Mouse (Mus musculus) liver, adult 2 months (tissue): ENCODE measurements around the gene Bmp3.
A peak's percentile ranks its signal among the peaks of the same experiment; 100 is the strongest.

Source experiments
- CTCF ChIP-seq: fragments of 200-500 bp; IDR thresholded peaks from 2 replicates; pipeline ENCODE4 v1.5.1; 2011; ENCODE audit warnings: low read depth, low read length, control low read depth
- POLR2A ChIP-seq: fragments of 200-500 bp; IDR thresholded peaks from 2 replicates; pipeline ENCODE4 v1.6.1; 2011; ENCODE audit warnings: low read length, control low read depth; ENCODE audit not compliant: insufficient read depth; ENCODE audit errors: extremely low read depth

DNA sequence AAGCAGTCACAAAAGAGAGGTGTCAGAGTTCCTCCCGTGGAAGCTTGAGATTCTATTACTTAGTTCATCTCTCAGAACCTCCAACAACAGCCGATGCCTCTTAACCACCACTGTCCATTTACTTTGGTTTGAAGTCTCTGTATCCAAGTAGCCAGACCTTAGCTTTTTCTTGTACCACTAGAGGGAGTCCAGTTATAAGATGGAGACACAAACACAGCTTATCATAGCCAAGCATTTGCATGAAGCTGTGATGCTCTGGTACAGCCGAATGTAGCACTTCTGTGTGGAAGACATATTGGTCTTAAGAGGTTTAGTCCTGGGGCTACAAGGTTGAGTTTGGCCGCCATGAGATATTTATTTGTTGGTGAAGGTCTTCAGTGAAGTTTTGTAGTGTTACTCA is 48.1 kb downstream of the Bmp3 start:
- TF ChIP-seq CTCF (peak; percentile 37), POLR2A (no peak)
